Mouse (Mus musculus) thymus, postnatal 0 days (tissue): ENCODE measurements at regions not wholly inside any gene's neighbourhood (a gene's known extent, or its start where the extent isn't known, plus 50 kb on each side); places are given as distances from the start of the nearest gene placed in this dataset.

Experiments
- DNase-seq: peaks from one replicate; pipeline ENCODE4 v3.0.0-alpha.2; 2015; ENCODE audit warnings: low spot score

GRCm38 (mm10) chr3:100401080-100401479, 88.0 kb downstream of the Tent5c start:
- DNase-seq: no peak

- DNase-seq: no peak
These were observed 91.6 kb downstream of the Tent5c start for GRCm38 (mm10) chr3:100397491-100397890.

- no peak for DNase-seq
These were observed 94.1 kb downstream of the Tent5c start for GRCm38 (mm10) chr3:100394911-100395604.

GRCm38 (mm10) chr3:100393956-100394355, 95.2 kb downstream of the Tent5c start:
- DNase-seq: no peak

GRCm38 (mm10) chr3:100382181-100382580, 106.9 kb downstream of the Tent5c start:
- no peak for DNase-seq

- no peak for DNase-seq
These were observed 107.8 kb downstream of the Tent5c start for GRCm38 (mm10) chr3:100381363-100381762.

GRCm38 (mm10) chr3:100376162-100376561, 113.0 kb downstream of the Tent5c start:
- no peak for DNase-seq

GRCm38 (mm10) chr3:100366884-100367840, 122.0 kb downstream of the Tent5c start:
- peak; percentile 28 for DNase-seq

GRCm38 (mm10) chr3:100366447-100366846, 122.7 kb downstream of the Tent5c start:
- DNase-seq: no peak

GRCm38 (mm10) chr3:100365354-100365945, 123.7 kb downstream of the Tent5c start:
- no peak for DNase-seq

GRCm38 (mm10) chr3:100364706-100365105, 124.4 kb downstream of the Tent5c start:
- DNase-seq: no peak

GRCm38 (mm10) chr3:100362983-100363382, 126.1 kb downstream of the Tent5c start:
- no peak for DNase-seq

- DNase-seq: no peak
These were observed 129.1 kb downstream of the Tent5c start for GRCm38 (mm10) chr3:100360019-100360418.

- DNase-seq: peak; percentile 83
These were observed 130.1 kb downstream of the Tent5c start for GRCm38 (mm10) chr3:100359036-100359435.

GRCm38 (mm10) chr3:100333478-100333877, 155.6 kb downstream of the Tent5c start:
- DNase-seq: no peak

GRCm38 (mm10) chr3:100318357-100318756, 156.2 kb upstream of the Wdr3 start:
- no peak for DNase-seq

GRCm38 (mm10) chr3:100287818-100288217, 125.6 kb upstream of the Wdr3 start:
- no peak for DNase-seq

- no peak for DNase-seq
These were observed 104.8 kb upstream of the Wdr3 start for GRCm38 (mm10) chr3:100266976-100267375.

GRCm38 (mm10) chr3:100264991-100265390, 102.8 kb upstream of the Wdr3 start:
- DNase-seq: no peak
